Mouse (Mus musculus) limb, embryonic 14.5 days (tissue): ENCODE measurements at regions not wholly inside any gene's neighbourhood (a gene's known extent, or its start where the extent isn't known, plus 50 kb on each side); places are given as distances from the start of the nearest gene placed in this dataset.
"Not testable (repeated sequence)": the region's sequence is repeated elsewhere in the genome, so short reads cannot be mapped to it uniquely, and the experiment has no call there.

Experiments used
- ATAC-seq: fragments of 200-750 bp; cut with Nextera tagmentation; 2 replicates; pipeline ENCODE4 v1.8.0; 2017; ENCODE audit warnings: low read depth, moderate number of reproducible peaks, moderate TSS enrichment; ENCODE audit not compliant: low FRiP score
- DNase-seq: peaks from one replicate; pipeline ENCODE4 v3.0.0-alpha.2; 2015; ENCODE audit warnings: low spot score
- H3K27ac ChIP-seq: fragments of 300-500 bp; sonication (generic); replicated peaks from 2 replicates; pipeline ENCODE4 v1.5.1; 2014; ENCODE audit warnings: low read depth, mild to moderate bottlenecking, low read length, moderate library complexity, mixed read lengths
- H3K27me3 ChIP-seq: fragments of 300-500 bp; sonication (generic); 2 replicates; pipeline ENCODE4 v1.6.1; 2014; ENCODE audit warnings: low read length, mixed read lengths; ENCODE audit not compliant: control insufficient read depth, insufficient read depth
- H3K36me3 ChIP-seq: fragments of 300-500 bp; sonication (generic); 2 replicates; pipeline ENCODE4 v1.6.1; 2014; ENCODE audit warnings: mild to moderate bottlenecking, low read length, moderate library complexity, mixed read lengths; ENCODE audit not compliant: control insufficient read depth, insufficient read depth
- H3K4me1 ChIP-seq: fragments of 300-500 bp; sonication (generic); 2 replicates; pipeline ENCODE4 v1.6.1; 2014; ENCODE audit warnings: antibody characterized with exemption, low read length, mixed read lengths; ENCODE audit not compliant: control insufficient read depth, insufficient read depth
- H3K4me2 ChIP-seq: fragments of 300-500 bp; sonication (generic); replicated peaks from 2 replicates; pipeline ENCODE4 v1.6.1; 2014; ENCODE audit warnings: low read depth, mild to moderate bottlenecking, low read length, moderate library complexity; ENCODE audit not compliant: severe bottlenecking
- H3K4me3 ChIP-seq: fragments of 300-500 bp; sonication (generic); replicated peaks from 2 replicates; pipeline ENCODE4 v1.5.1; 2014; ENCODE audit warnings: low read length
- H3K9ac ChIP-seq: fragments of 300-500 bp; sonication (generic); 2 replicates; pipeline ENCODE4 v1.6.1; 2014; ENCODE audit warnings: mild to moderate bottlenecking, low read depth, low read length, moderate library complexity; ENCODE audit not compliant: severe bottlenecking
- H3K9me3 ChIP-seq: fragments of 300-500 bp; sonication (generic); 2 replicates; pipeline ENCODE4 v1.6.1; 2016; ENCODE audit warnings: low read length; ENCODE audit not compliant: control insufficient read depth
- POLR2A ChIP-seq: fragments of 200-500 bp; IDR thresholded peaks from 2 replicates; pipeline ENCODE4 v1.8.0; 2012; ENCODE audit warnings: inconsistent platforms, mild to moderate bottlenecking, moderate library complexity, borderline replicate concordance; ENCODE audit not compliant: insufficient read depth, insufficient read length; ENCODE audit errors: extremely low read depth
- WGBS: fragments of 180-500 bp; shearing (Covaris S2); extraction: QIAGEN DNeasy Blood & Tissue Kit; methylation state at CpG from one replicate; pipeline ENCODE4 v1.1.7; 2014; 5-methylcytosine and 5-hydroxymethylcytosine counted together

GRCm38 (mm10) chr4:122025866-122026265, 404.0 kb upstream of the Gm12887 start:
- Histone ChIP-seq H3K27ac (no peak overlapping the region), H3K4me1 (no peaks in the 10 kb centered on the region), H3K9me3 (peaks cover 68% of the 10 kb centered on the region), H3K4me2 (no peak overlapping the region), H3K27me3 (no peaks in the 10 kb centered on the region), H3K4me3 (no peak overlapping the region), H3K9ac (no peak overlapping the region), H3K36me3 (no peaks in the 10 kb centered on the region)
- DNase-seq (no peak), ATAC-seq (no peak)
- TF ChIP-seq POLR2A, result no peak
- WGBS, result 89% methylated on average over 1 of the region's 1 CpGs

GRCm38 (mm10) chr4:122022854-122023253, 401.0 kb upstream of the Gm12887 start:
- Histone ChIP-seq H3K4me1 (no peaks in the 10 kb centered on the region), H3K4me3 (no peak overlapping the region), H3K9me3 (peaks cover 70% of the 10 kb centered on the region), H3K27ac (no peak overlapping the region), H3K27me3 (no peaks in the 10 kb centered on the region), H3K36me3 (no peaks in the 10 kb centered on the region), H3K4me2 (no peak overlapping the region), H3K9ac (no peak overlapping the region)
- DNase-seq, result no peak
- ATAC-seq, result no peak
- 93% methylated on average over 15 of the region's 15 CpGs for WGBS
- TF ChIP-seq POLR2A, result no peak

GRCm38 (mm10) chr4:122008938-122009459, 387.1 kb upstream of the Gm12887 start:
- not testable (repeated sequence) for ATAC-seq, H3K36me3 ChIP-seq, DNase-seq, H3K4me1 ChIP-seq, H3K9ac ChIP-seq, H3K4me2 ChIP-seq, H3K27me3 ChIP-seq, H3K4me3 ChIP-seq, H3K27ac ChIP-seq
- 92% methylated on average over 24 of the region's 26 CpGs for WGBS
- H3K9me3 ChIP-seq, result peaks cover 55% of the 10 kb centered on the region

- WGBS, result 93% methylated on average over 39 of the region's 39 CpGs
- no peak for TF ChIP-seq POLR2A
Measured at GRCm38 (mm10) chr4:122008168-122008839, 386.4 kb upstream of the Gm12887 start.

GRCm38 (mm10) chr4:121986741-121987140, 364.8 kb upstream of the Gm12887 start:
- H3K9ac ChIP-seq, result no peak overlapping the region
- no peak for ATAC-seq
- no peaks in the 10 kb centered on the region for H3K36me3 ChIP-seq
- WGBS, result 66% methylated on average over 2 of the region's 2 CpGs
- no peak for TF ChIP-seq POLR2A
- no peaks in the 10 kb centered on the region for H3K27me3 ChIP-seq
- no peak overlapping the region for H3K4me2 ChIP-seq
- no peak overlapping the region for H3K27ac ChIP-seq
- no peak overlapping the region for H3K4me3 ChIP-seq
- H3K9me3 ChIP-seq, result peaks cover 16% of the 10 kb centered on the region
- no peaks in the 10 kb centered on the region for H3K4me1 ChIP-seq
- no peak for DNase-seq

More at GRCm38 (mm10) chr4:122008168-122008839, 386.4 kb upstream of the Gm12887 start:
- ATAC-seq, result 0 out of 2 replicates have a peak, but pooled peaks have one; percentile 26
- H3K36me3 ChIP-seq, result no peaks in the 10 kb centered on the region
- no peaks in the 10 kb centered on the region for H3K27me3 ChIP-seq
- no peak for DNase-seq
- no peak overlapping the region for H3K4me3 ChIP-seq
- no peak overlapping the region for H3K27ac ChIP-seq
- no peak overlapping the region for H3K9ac ChIP-seq
- no peaks in the 10 kb centered on the region for H3K4me1 ChIP-seq
- no peak overlapping the region for H3K4me2 ChIP-seq
- H3K9me3 ChIP-seq, result peaks cover 57% of the 10 kb centered on the region
